Mouse (Mus musculus) adrenal gland, postnatal 14 days (tissue): ENCODE data around the gene Akr7a5. TPM values are rescaled to one million over a fixed set of nuclear protein-coding genes. Genes with fewer than 3 reads are reported as not detected.
A peak's percentile ranks its signal among the peaks of the same experiment; 100 is the strongest.

ENCODE experiments used
- DNase-seq: peaks from one replicate; pipeline ENCODE4 v3.0.0; 2021; ENCODE audit warnings: mixed read lengths
- microRNA-seq, 2 experiments: library from miRNA; unstranded; fragments of <30 nt; microRNA quantifications; one replicate each; pipeline ENCODE4 v1.2.0; 2021
- total RNA-seq: library from RNA; stranded (reverse); gene quantifications from 2 replicates; pipeline ENCODE4 v1.2.3, GENCODE M21; 2021

The Akr7a5 gene
- total RNA-seq, 1 experiment from 2014 or later = 62.5 TPM

GRCm38 (mm10) chr4:139352832-139353231 lies 42.3 kb downstream of the Akr7a5 start:
- DNase-seq = no peak

- no peak for DNase-seq
Observed at GRCm38 (mm10) chr4:139357211-139357610, 46.7 kb downstream of the Akr7a5 start.

GRCm38 (mm10) chr4:139360761-139361548 lies 50.4 kb downstream of the Akr7a5 start:
- DNase-seq = no peak

- DNase-seq = peak; percentile 61
Observed at GRCm38 (mm10) chr4:139367336-139367735, 56.8 kb downstream of the Akr7a5 start.

Small RNA genes within 50 kb of the gene (microRNA-seq; reads per million reads assigned to microRNA genes)
- gene Gm24245 (0 reads per million in 2 experiments), gene Gm25732 (0.76 to 1.7 reads per million in 2 experiments)

Other genes starting within 250 kb of the Akr7a5 start
- gene Htr6, start 235.2 kb upstream of the Akr7a5 start, total RNA-seq = 0.15 TPM in 1 of 2 replicates, not detected in the other
- gene Nbl1, start 217.8 kb upstream of the Akr7a5 start, total RNA-seq = 33.7 and 39.8 TPM in 2 replicates
- 480 and 499 TPM in 2 replicates for gene Minos1, start 179.6 kb upstream of the Akr7a5 start, total RNA-seq
- gene Capzb, start 117.8 kb upstream of the Akr7a5 start, total RNA-seq = 316 and 319 TPM in 2 replicates
- gene Pqlc2, start within 50 bp of the Akr7a5 start, total RNA-seq = 7.5 and 10.0 TPM in 2 replicates
- gene Mrto4, start 41.8 kb downstream of the Akr7a5 start, total RNA-seq = 55.0 and 64.9 TPM in 2 replicates
- gene Emc1, start 41.8 kb downstream of the Akr7a5 start, total RNA-seq = 41.2 and 43.1 TPM in 2 replicates
- 124 and 133 TPM in 2 replicates for gene Ubr4, start 41.9 kb downstream of the Akr7a5 start, total RNA-seq
- 14.8 and 15.5 TPM in 2 replicates for gene Iffo2, start 219.8 kb downstream of the Akr7a5 start, total RNA-seq